Mouse (Mus musculus) forelimb bud, embryonic 11.5 days (tissue): Measurements from ENCODE around the gene Lgmn.
A peak's percentile ranks its signal among the peaks of the same experiment; 100 is the strongest.

Source experiments
- DNase-seq: peaks from one replicate; pipeline ENCODE4 v3.0.0-alpha.2; 2012; ENCODE audit warnings: low read depth, low spot score

Lgmn gene

GRCm38 (mm10) chr12:102391109-102391508 lies 48.5 kb downstream of the Lgmn start:
- no peak for DNase-seq

- DNase-seq, result no peak
Observed at GRCm38 (mm10) chr12:102390042-102390441, 49.6 kb downstream of the Lgmn start.

- DNase-seq, result peak; percentile 82
Observed at GRCm38 (mm10) chr12:102387219-102387917, 52.2 kb downstream of the Lgmn start.

GRCm38 (mm10) chr12:102384819-102385218 lies 54.8 kb downstream of the Lgmn start:
- peak; percentile 54 for DNase-seq

GRCm38 (mm10) chr12:102383288-102383687 lies 56.3 kb downstream of the Lgmn start:
- DNase-seq, result no peak

GRCm38 (mm10) chr12:102382180-102382579 lies 57.4 kb downstream of the Lgmn start:
- no peak for DNase-seq

- no peak for DNase-seq
Observed at GRCm38 (mm10) chr12:102372322-102372721, 67.3 kb downstream of the Lgmn start.

GRCm38 (mm10) chr12:102370931-102371500 lies 68.6 kb downstream of the Lgmn start:
- no peak for DNase-seq

- peak; percentile 16 for DNase-seq
Observed at GRCm38 (mm10) chr12:102369488-102370235, 70.0 kb downstream of the Lgmn start.

- DNase-seq, result no peak
Observed at GRCm38 (mm10) chr12:102368556-102368955, 71.1 kb downstream of the Lgmn start.

- DNase-seq, result no peak
Observed at GRCm38 (mm10) chr12:102368066-102368465, 71.5 kb downstream of the Lgmn start.

- no peak for DNase-seq
Observed at GRCm38 (mm10) chr12:102367075-102367474, 72.5 kb downstream of the Lgmn start.

GRCm38 (mm10) chr12:102366126-102366816 lies 73.3 kb downstream of the Lgmn start:
- DNase-seq, result no peak

- DNase-seq, result no peak
Observed at GRCm38 (mm10) chr12:102365016-102365415, 74.6 kb downstream of the Lgmn start.

GRCm38 (mm10) chr12:102361189-102362161 lies 78.1 kb downstream of the Lgmn start:
- no peak for DNase-seq

- DNase-seq, result no peak
Observed at GRCm38 (mm10) chr12:102359390-102359789, 80.2 kb downstream of the Lgmn start.

- DNase-seq, result no peak
Observed at GRCm38 (mm10) chr12:102356781-102357180, 82.8 kb downstream of the Lgmn start.

- no peak for DNase-seq
Observed at GRCm38 (mm10) chr12:102355784-102356183, 83.8 kb downstream of the Lgmn start.

- DNase-seq, result no peak
Observed at GRCm38 (mm10) chr12:102354126-102354984, 85.3 kb downstream of the Lgmn start.

- DNase-seq, result no peak
Observed at GRCm38 (mm10) chr12:102350997-102351396, 88.6 kb downstream of the Lgmn start.
